Mouse (Mus musculus) heart, embryonic 15.5 days (tissue): Measurements from ENCODE around the gene Nanos1. TPM values are rescaled to one million over a fixed set of nuclear protein-coding genes. Genes with fewer than 3 reads are reported as not detected.

ENCODE experiments used
- ATAC-seq: fragments of 200-750 bp; cut with Nextera tagmentation; replicated peaks from 2 replicates; pipeline ENCODE4 v1.8.0; 2017; ENCODE audit warnings: low read depth, moderate TSS enrichment; ENCODE audit not compliant: insufficient number of reproducible peaks, insufficient read depth, low FRiP score
- H3K27ac ChIP-seq: fragments of 300-500 bp; sonication (generic); 2 replicates; pipeline ENCODE4 v1.5.1; 2015; ENCODE audit warnings: mild to moderate bottlenecking, inconsistent platforms
- H3K27me3 ChIP-seq: fragments of 300-500 bp; sonication (generic); 2 replicates; pipeline ENCODE4 v1.6.1; 2015; ENCODE audit warnings: inconsistent platforms
- H3K36me3 ChIP-seq: fragments of 300-500 bp; sonication (generic); 2 replicates; pipeline ENCODE4 v1.6.1; 2015; ENCODE audit warnings: mild to moderate bottlenecking, inconsistent platforms
- H3K4me1 ChIP-seq: fragments of 300-500 bp; sonication (generic); replicated peaks from 2 replicates; pipeline ENCODE4 v1.6.1; 2015; ENCODE audit warnings: inconsistent platforms
- H3K4me2 ChIP-seq: fragments of 300-500 bp; sonication (generic); 2 replicates; pipeline ENCODE4 v1.6.1; 2015; ENCODE audit warnings: inconsistent platforms, mild to moderate bottlenecking, moderate library complexity
- H3K4me3 ChIP-seq: fragments of 300-500 bp; sonication (generic); 2 replicates; pipeline ENCODE4 v1.5.1; 2015; ENCODE audit warnings: mild to moderate bottlenecking, inconsistent platforms
- H3K9ac ChIP-seq: fragments of 300-500 bp; sonication (generic); 2 replicates; pipeline ENCODE4 v1.6.1; 2015; ENCODE audit warnings: mild to moderate bottlenecking, inconsistent platforms
- H3K9me3 ChIP-seq: fragments of 300-500 bp; sonication (generic); replicated peaks from 2 replicates; pipeline ENCODE4 v1.6.1; 2016; ENCODE audit warnings: inconsistent platforms
- WGBS: fragments of 180-500 bp; shearing (Covaris S2); methylation state at CpG from one replicate; pipeline ENCODE4 v1.1.7; 2015; ENCODE audit warnings: mixed read lengths; 5-methylcytosine and 5-hydroxymethylcytosine counted together
- microRNA-seq: library from miRNA; unstranded; fragments of <30 nt; microRNA quantifications from one replicate; pipeline ENCODE4, GENCODE M21; 2016
- polyA plus RNA-seq: library from polyadenylated mRNA; unstranded; fragments of >200 nt; fragmentation: Nextera tagmentation; extraction: Ambion mirVana; gene quantifications from 2 replicates; pipeline ENCODE4 v1.2.1, GENCODE M21; 2015

Gene Nanos1
- polyA plus RNA-seq, 1 experiment from 2014 or later = 0.83 TPM

GRCm38 (mm10) chr19:60789919-60790506 lies 34.2 kb downstream of the Nanos1 start:
- WGBS = 0% methylated on average over 56 of the region's 60 CpGs
- H3K9ac ChIP-seq = peak overlapping the region; percentile 99
- no peaks in the 10 kb centered on the region for H3K36me3 ChIP-seq
- peak overlapping the region; percentile 57 for H3K4me2 ChIP-seq
- peak overlapping the region; percentile 98 for H3K4me3 ChIP-seq
- H3K9me3 ChIP-seq = no peaks in the 10 kb centered on the region
- peaks cover 23% of the 10 kb centered on the region for H3K4me1 ChIP-seq
- ATAC-seq = peak; percentile 60
- no peaks in the 10 kb centered on the region for H3K27me3 ChIP-seq
- H3K27ac ChIP-seq = peak overlapping the region; percentile 97

- Histone ChIP-seq H3K4me1 (peaks cover 23% of the 10 kb centered on the region), H3K4me3 (peak within 1 kb of the TSS; percentile 98), H3K9me3 (no peaks in the 10 kb centered on the region), H3K9ac (peak within 1 kb of the TSS; percentile 99), H3K27ac (peak within 1 kb of the TSS; percentile 97), H3K4me2 (peak within 1 kb of the TSS; percentile 57), H3K36me3 (no peaks in the 10 kb centered on the region), H3K27me3 (no peaks in the 10 kb centered on the region)
- under 1% methylated on average over 57 of the region's 57 CpGs for WGBS
- peak; percentile 96 for ATAC-seq
Observed at GRCm38 (mm10) chr19:60790551-60791161, 34.9 kb downstream of the Nanos1 start, which contains the start of gene Eif3a. Gene Eif3a (minus strand): TSS chr19:60790658.

GRCm38 (mm10) chr19:60791164-60791563 lies 35.4 kb downstream of the Nanos1 start:
- peak overlapping the region; percentile 98 for H3K4me3 ChIP-seq
- H3K27me3 ChIP-seq = no peaks in the 10 kb centered on the region
- 13% methylated on average over 9 of the region's 9 CpGs for WGBS
- no peaks in the 10 kb centered on the region for H3K9me3 ChIP-seq
- no peak for ATAC-seq
- peaks cover 20% of the 10 kb centered on the region for H3K4me1 ChIP-seq
- peak overlapping the region; percentile 99 for H3K9ac ChIP-seq
- H3K27ac ChIP-seq = peak overlapping the region; percentile 97
- peak overlapping the region; percentile 57 for H3K4me2 ChIP-seq
- no peaks in the 10 kb centered on the region for H3K36me3 ChIP-seq

- Histone ChIP-seq H3K4me2 (no peak overlapping the region), H3K9ac (no peak overlapping the region), H3K36me3 (no peaks in the 10 kb centered on the region), H3K27me3 (no peaks in the 10 kb centered on the region), H3K4me1 (peaks cover 7% of the 10 kb centered on the region), H3K9me3 (no peaks in the 10 kb centered on the region), H3K4me3 (no peak overlapping the region), H3K27ac (no peak overlapping the region)
- WGBS = 66% methylated on average over 2 of the region's 2 CpGs
- no peak for ATAC-seq
Observed at GRCm38 (mm10) chr19:60793170-60793707, 37.5 kb downstream of the Nanos1 start.

GRCm38 (mm10) chr19:60795244-60795643 lies 39.5 kb downstream of the Nanos1 start:
- H3K4me2 ChIP-seq = no peak overlapping the region
- peaks cover 3% of the 10 kb centered on the region for H3K4me1 ChIP-seq
- H3K27ac ChIP-seq = no peak overlapping the region
- WGBS = 76% methylated on average over 2 of the region's 2 CpGs
- no peak overlapping the region for H3K9ac ChIP-seq
- H3K9me3 ChIP-seq = no peaks in the 10 kb centered on the region
- no peak overlapping the region for H3K4me3 ChIP-seq
- no peaks in the 10 kb centered on the region for H3K36me3 ChIP-seq
- no peaks in the 10 kb centered on the region for H3K27me3 ChIP-seq
- ATAC-seq = no peak

- no peaks in the 10 kb centered on the region for H3K9me3 ChIP-seq
Observed at GRCm38 (mm10) chr19:60797415-60797814, 41.6 kb downstream of the Nanos1 start.

GRCm38 (mm10) chr19:60799867-60800569 lies 44.2 kb downstream of the Nanos1 start:
- Histone ChIP-seq H3K4me1 (no peaks in the 10 kb centered on the region), H3K27ac (no peak overlapping the region), H3K9me3 (no peaks in the 10 kb centered on the region), H3K4me3 (no peak overlapping the region), H3K9ac (no peak overlapping the region), H3K36me3 (no peaks in the 10 kb centered on the region), H3K27me3 (no peaks in the 10 kb centered on the region), H3K4me2 (no peak overlapping the region)
- 66% methylated on average over 7 of the region's 7 CpGs for WGBS
- no peak for ATAC-seq

More at GRCm38 (mm10) chr19:60797415-60797814, 41.6 kb downstream of the Nanos1 start:
- Histone ChIP-seq H3K27ac (no peak overlapping the region), H3K9ac (no peak overlapping the region), H3K4me2 (no peak overlapping the region), H3K4me3 (no peak overlapping the region), H3K4me1 (no peaks in the 10 kb centered on the region), H3K36me3 (no peaks in the 10 kb centered on the region), H3K27me3 (no peaks in the 10 kb centered on the region)
- 87% methylated on average over 2 of the region's 2 CpGs for WGBS
- no peak for ATAC-seq

GRCm38 (mm10) chr19:60804903-60805302 lies 49.1 kb downstream of the Nanos1 start:
- no peaks in the 10 kb centered on the region for H3K9me3 ChIP-seq
- ATAC-seq = no peak
- H3K4me1 ChIP-seq = no peaks in the 10 kb centered on the region
- no peaks in the 10 kb centered on the region for H3K27me3 ChIP-seq
- no peak overlapping the region for H3K4me3 ChIP-seq
- 46% methylated on average over 2 of the region's 2 CpGs for WGBS
- H3K4me2 ChIP-seq = no peak overlapping the region
- H3K9ac ChIP-seq = no peak overlapping the region
- no peak overlapping the region for H3K27ac ChIP-seq
- no peaks in the 10 kb centered on the region for H3K36me3 ChIP-seq

Small RNAs within 50 kb of the gene (microRNA-seq; reads per million reads assigned to microRNA genes)
- gene mmu-mir-3084-1 = not detected

Other genes with a start within 250 kb of the Nanos1 start
- 13.9 and 16.5 TPM in 2 replicates for gene Cacul1, start 175.0 kb upstream of the Nanos1 start, polyA plus RNA-seq
- 95.0 and 103 TPM in 2 replicates for gene Eif3a, start 34.7 kb downstream of the Nanos1 start, polyA plus RNA-seq
- gene Fam45a, start 55.6 kb downstream of the Nanos1 start, polyA plus RNA-seq = 19.7 and 19.9 TPM in 2 replicates
- 6.8 and 7.2 TPM in 2 replicates for gene Sfxn4, start 105.5 kb downstream of the Nanos1 start, polyA plus RNA-seq
- gene Prdx3, start 118.6 kb downstream of the Nanos1 start, polyA plus RNA-seq = 165 and 188 TPM in 2 replicates
- gene Grk5, start 133.8 kb downstream of the Nanos1 start, polyA plus RNA-seq = 3.2 and 3.4 TPM in 2 replicates